Mouse (Mus musculus): ENCODE measurements around the gene Pmepa1.

Gene Pmepa1

GRCm38 (mm10) chr2:173276859-173277258 is 526 bp upstream of the Pmepa1 start:
- no peak for DNase-seq (ENCODE audit: low spot score in 2 of 2)

GRCm38 (mm10) chr2:173275343-173276201 is 761 bp downstream of the Pmepa1 start:
- no peak for DNase-seq (ENCODE audit: low spot score in 2 of 2)

GRCm38 (mm10) chr2:173274428-173275342 is 1.6 kb downstream of the Pmepa1 start:
- no peak for DNase-seq (ENCODE audit: low spot score in 2 of 2)

- no peak for DNase-seq (ENCODE audit: low spot score in 2 of 2)
These were observed 2.4 kb downstream of the Pmepa1 start for GRCm38 (mm10) chr2:173273885-173274284.

- DNase-seq (ENCODE audit: low spot score in 2 of 2) = no peak
These were observed 3.9 kb downstream of the Pmepa1 start for GRCm38 (mm10) chr2:173272354-173272900.

- DNase-seq (ENCODE audit: low spot score in 2 of 2) = no peak
These were observed 4.8 kb downstream of the Pmepa1 start for GRCm38 (mm10) chr2:173271541-173271940.

GRCm38 (mm10) chr2:173270601-173271248 is 5.6 kb downstream of the Pmepa1 start:
- DNase-seq (ENCODE audit: low spot score in 2 of 2) = no peak

- DNase-seq (ENCODE audit: low spot score in 2 of 2) = no peak
These were observed 6.1 kb downstream of the Pmepa1 start for GRCm38 (mm10) chr2:173270196-173270595.

GRCm38 (mm10) chr2:173267562-173267961 is 8.8 kb downstream of the Pmepa1 start:
- DNase-seq (ENCODE audit: low spot score in 2 of 2) = no peak

GRCm38 (mm10) chr2:173266349-173267112 is 9.8 kb downstream of the Pmepa1 start:
- no peak for DNase-seq (ENCODE audit: low spot score in 2 of 2)

GRCm38 (mm10) chr2:173265468-173266265 is 10.7 kb downstream of the Pmepa1 start:
- no peak for DNase-seq (ENCODE audit: low spot score in 2 of 2)

- DNase-seq (ENCODE audit: low spot score in 2 of 2) = peak in 1 of 2 experiments; percentile 31
These were observed 11.7 kb downstream of the Pmepa1 start for GRCm38 (mm10) chr2:173264467-173265128.

GRCm38 (mm10) chr2:173263636-173264330 is 12.6 kb downstream of the Pmepa1 start:
- no peak for DNase-seq (ENCODE audit: low spot score in 2 of 2)

- DNase-seq (ENCODE audit: low spot score in 2 of 2) = no peak
These were observed 14.8 kb downstream of the Pmepa1 start for GRCm38 (mm10) chr2:173261497-173261896.

GRCm38 (mm10) chr2:173258459-173259091 is 17.8 kb downstream of the Pmepa1 start:
- DNase-seq (ENCODE audit: low spot score in 2 of 2) = no peak

GRCm38 (mm10) chr2:173257610-173258009 is 18.7 kb downstream of the Pmepa1 start:
- DNase-seq (ENCODE audit: low spot score in 2 of 2) = no peak

- DNase-seq (ENCODE audit: low spot score in 2 of 2) = no peak
These were observed 19.8 kb downstream of the Pmepa1 start for GRCm38 (mm10) chr2:173256552-173256949.

GRCm38 (mm10) chr2:173255810-173256551 is 20.4 kb downstream of the Pmepa1 start:
- no peak for DNase-seq (ENCODE audit: low spot score in 2 of 2)
